Mouse (Mus musculus): ENCODE measurements around the gene Rpl24. TPM values are rescaled to one million over a fixed set of nuclear protein-coding genes. Genes with fewer than 3 reads are reported as not detected.

Rpl24 gene
- polyA plus RNA-seq, 1 experiment: 128 TPM

Other genes starting within 250 kb of the Rpl24 start
- 26.6 and 45.3 TPM in 2 replicates for gene Nfkbiz, start 127.4 kb upstream of the Rpl24 start, polyA plus RNA-seq (2012; rRNA removed)
- gene Nxpe3, start 71.0 kb upstream of the Rpl24 start, polyA plus RNA-seq (2012; rRNA removed): 1.2 and 1.7 TPM in 2 replicates
- gene Cep97, start 31.4 kb upstream of the Rpl24 start, polyA plus RNA-seq (2012; rRNA removed): 0.82 and 1.4 TPM in 2 replicates
- gene Zbtb11, start 7.6 kb downstream of the Rpl24 start, polyA plus RNA-seq (2012; rRNA removed): 1.8 and 3.3 TPM in 2 replicates
- 15.0 and 16.0 TPM in 2 replicates for gene Pcnp, start 63.5 kb downstream of the Rpl24 start, polyA plus RNA-seq (2012; rRNA removed)
- 2.1 and 2.4 TPM in 2 replicates for gene Trmt10c, start 71.5 kb downstream of the Rpl24 start, polyA plus RNA-seq (2012; rRNA removed)
- 1.3 and 3.3 TPM in 2 replicates for gene Senp7, start 82.1 kb downstream of the Rpl24 start, polyA plus RNA-seq (2012; rRNA removed)
- 0.05 and 0.11 TPM in 2 replicates for gene Impg2, start 238.0 kb downstream of the Rpl24 start, polyA plus RNA-seq (2012; rRNA removed)

Data from large intestine, adult 2 months (tissue).